Mouse (Mus musculus) heart, adult 2 months (tissue): ENCODE measurements at regions not wholly inside any gene's neighbourhood (a gene's known extent, or its start where the extent isn't known, plus 50 kb on each side); places are given as distances from the start of the nearest gene placed in this dataset.
A peak's percentile ranks its signal among the peaks of the same experiment; 100 is the strongest.

Experiments used
- DNase-seq, 2 experiments: peaks; one replicate each; pipeline ENCODE4 v3.0.0; 2021
- H3K27ac ChIP-seq: fragments of 200-600 bp; 2 replicates; pipeline ENCODE4 v1.8.1; 2022
- H3K27me3 ChIP-seq: fragments of 200-500 bp; 2 replicates; pipeline ENCODE4 v1.6.1; 2012; ENCODE audit warnings: mild to moderate bottlenecking, low read length, inconsistent platforms, mixed read lengths; ENCODE audit not compliant: control insufficient read depth, insufficient read depth
- H3K36me3 ChIP-seq: fragments of 200-500 bp; 2 replicates; pipeline ENCODE4 v1.6.1; 2012; ENCODE audit warnings: low read length, inconsistent platforms; ENCODE audit not compliant: control insufficient read depth, insufficient read depth
- H3K4me1 ChIP-seq: fragments of 200-500 bp; 2 replicates; pipeline ENCODE4 v1.6.1; 2011; ENCODE audit warnings: low read length; ENCODE audit not compliant: control insufficient read depth, insufficient read depth
- H3K4me3 ChIP-seq: fragments of 200-600 bp; 2 replicates; pipeline ENCODE4 v1.8.1; 2022
- H3K79me2 ChIP-seq: fragments of 200-500 bp; replicated peaks from 2 replicates; pipeline ENCODE4 v1.6.1; 2012; ENCODE audit warnings: mild to moderate bottlenecking, inconsistent platforms, low read length, moderate library complexity, mixed read lengths; ENCODE audit not compliant: control insufficient read depth, insufficient read depth
- H3K9ac ChIP-seq: fragments of 200-500 bp; 2 replicates; pipeline ENCODE4 v1.6.1; 2012; ENCODE audit warnings: low read depth, mild to moderate bottlenecking, control low read depth, inconsistent platforms, low read length, mixed read lengths
- CTCF ChIP-seq: fragments of 200-600 bp; IDR thresholded peaks from 2 replicates; pipeline ENCODE4 v1.8.1; 2022; ENCODE audit warnings: antibody characterized with exemption, mild to moderate bottlenecking, moderate library complexity
- EP300 ChIP-seq: fragments of 200-500 bp; IDR thresholded peaks from 2 replicates; pipeline ENCODE4 v1.6.1; 2011; ENCODE audit warnings: low read depth, low read length, control low read depth; ENCODE audit not compliant: insufficient read depth
- POLR2A ChIP-seq: fragments of 200-500 bp; IDR thresholded peaks from 2 replicates; pipeline ENCODE4 v1.6.1; 2011; ENCODE audit warnings: mild to moderate bottlenecking, low read depth, low read length, control low read depth; ENCODE audit not compliant: insufficient read depth
- WGBS: fragments of 180-500 bp; shearing (Covaris S2); methylation state at CpG from one replicate; pipeline ENCODE4 v1.1.7; 2018; 5-methylcytosine and 5-hydroxymethylcytosine counted together
- intact Hi-C: fragments of 180-260 bp; cut with DNase I; formaldehyde crosslinking; loops from one replicate; pipeline ENCODE4 v1.15.1; 2025

DNA sequence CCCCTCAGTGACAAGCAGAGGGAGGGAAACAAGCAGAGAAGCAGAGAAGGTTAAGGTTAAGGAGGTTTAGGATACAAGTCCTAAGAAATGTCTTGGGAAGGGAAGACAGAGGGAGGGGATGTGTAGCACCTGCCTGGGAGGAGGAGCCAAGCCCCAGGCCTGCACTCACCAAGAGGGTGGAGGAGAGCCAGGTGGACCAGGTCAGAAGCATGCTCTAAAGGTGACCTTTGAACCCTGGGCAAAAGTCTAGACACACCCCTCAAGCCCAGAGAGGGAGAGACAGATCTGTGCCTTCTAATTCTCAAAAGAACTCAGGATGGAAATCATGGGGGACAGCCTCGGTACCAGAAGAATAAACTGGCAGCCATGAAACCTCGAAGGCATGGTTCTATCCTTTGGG, 54.4 kb upstream of the Calm2 start:
- Histone ChIP-seq H3K4me3 (no peak overlapping the region), H3K9ac (no peak overlapping the region), H3K27ac (no peak overlapping the region), H3K36me3 (no peaks in the 10 kb centered on the region), H3K27me3 (no peaks in the 10 kb centered on the region), H3K4me1 (peaks cover 1% of the 10 kb centered on the region; the same call in 1 of the 2 replicates), H3K79me2 (no peaks in the 10 kb centered on the region)
- WGBS, result 79% methylated on average over 2 of the region's 2 CpGs
- DNase-seq, result no peak
- intact Hi-C loops, result no loop called here
- TF ChIP-seq EP300 (no peak), POLR2A (no peak), CTCF (no peak)

DNA sequence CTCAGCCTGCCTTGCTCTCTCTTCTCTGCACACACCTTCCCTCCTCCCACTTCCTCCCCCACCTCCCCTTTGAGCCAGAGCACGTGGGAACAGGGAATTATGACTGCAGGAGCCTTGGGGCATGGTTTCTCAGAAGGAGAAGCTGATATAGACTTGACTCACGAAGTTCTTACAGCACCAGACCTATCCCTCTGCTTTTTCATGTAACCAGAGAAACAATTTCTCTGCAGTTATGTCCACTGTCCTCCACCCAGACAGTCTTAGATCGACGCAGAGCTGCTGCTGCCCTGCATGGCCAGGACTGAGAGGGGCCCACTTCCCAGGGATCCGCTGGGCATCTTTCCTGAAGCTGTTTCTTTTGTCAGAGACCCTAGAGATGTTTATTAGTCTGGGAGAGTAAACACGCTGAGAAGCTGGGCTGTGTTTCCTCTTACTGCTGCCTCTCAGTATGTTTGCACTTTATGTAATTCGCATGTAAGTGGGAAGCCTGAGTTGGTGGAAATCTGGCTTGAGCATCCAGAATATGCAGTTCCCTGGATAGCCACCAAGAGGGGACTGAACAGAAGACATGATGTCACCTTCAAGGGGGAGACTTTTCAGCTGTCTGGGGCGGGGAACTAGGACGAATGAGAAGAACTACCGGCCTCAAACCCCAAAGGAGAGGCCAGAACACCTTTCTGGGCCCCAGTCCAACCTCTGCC, 55.1 kb upstream of the Calm2 start:
- H3K27ac ChIP-seq, result no peak overlapping the region
- no peak overlapping the region for H3K4me3 ChIP-seq
- WGBS, result 39% methylated on average over 10 of the region's 10 CpGs
- intact Hi-C loops, result no loop called here
- H3K27me3 ChIP-seq, result no peaks in the 10 kb centered on the region
- H3K4me1 ChIP-seq, result peaks cover 1% of the 10 kb centered on the region; the same call in 1 of the 2 replicates
- H3K9ac ChIP-seq, result no peak overlapping the region
- DNase-seq, result no peak
- H3K79me2 ChIP-seq, result no peaks in the 10 kb centered on the region
- TF ChIP-seq CTCF, result 0 out of 2 replicates have a peak, but pooled peaks have one; percentile 7
- TF ChIP-seq EP300, result no peak
- no peaks in the 10 kb centered on the region for H3K36me3 ChIP-seq

DNA sequence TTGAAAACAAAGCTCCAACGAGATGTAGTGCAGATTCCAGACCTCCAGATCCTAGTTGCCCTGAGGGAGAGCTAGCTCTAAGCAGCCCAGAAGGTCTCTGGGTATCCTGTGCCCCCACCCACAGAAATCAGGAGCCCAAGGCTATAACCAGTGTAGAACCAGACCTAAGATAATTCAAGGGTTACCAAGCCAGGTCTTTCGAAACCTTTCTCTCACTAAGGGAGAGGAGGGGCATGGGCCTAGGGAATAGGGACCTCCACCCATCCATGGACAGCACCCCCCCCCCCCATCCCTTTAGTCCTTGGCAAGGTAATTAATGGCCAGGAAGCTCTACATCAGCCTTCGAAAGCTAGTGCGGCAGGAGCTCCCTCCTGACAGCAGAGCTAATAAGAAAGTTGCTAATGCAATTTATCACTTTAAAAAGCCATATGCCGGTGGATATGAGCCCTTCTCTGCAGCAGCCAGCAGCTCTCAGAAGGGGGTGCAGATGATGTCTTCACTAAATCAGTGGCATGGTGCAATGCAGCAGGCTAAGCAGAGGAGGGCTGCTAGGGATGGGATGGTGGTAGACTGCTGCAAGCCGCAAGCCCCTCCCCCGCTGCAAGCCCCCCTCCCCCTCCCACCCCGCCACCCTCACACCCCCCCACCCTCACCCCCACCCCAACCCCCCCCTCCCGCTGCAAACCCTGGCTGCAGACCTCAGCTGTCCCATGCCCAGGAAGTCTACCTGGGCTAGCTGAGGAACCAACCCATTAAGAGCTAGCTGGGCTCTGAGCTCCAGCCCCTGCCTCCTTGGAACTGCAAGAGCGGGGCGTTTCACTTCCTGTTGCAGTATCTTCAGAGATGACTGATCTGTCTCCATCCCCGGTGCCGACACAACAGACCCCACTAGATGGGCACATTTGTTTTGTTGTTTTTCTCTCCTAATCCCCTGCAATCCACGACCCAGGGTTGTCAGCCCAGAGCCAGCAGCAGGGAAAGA, 55.9 kb upstream of the Calm2 start:
- WGBS, result 31% methylated on average over 12 of the region's 14 CpGs
- Histone ChIP-seq H3K4me1 (peaks cover 1% of the 10 kb centered on the region; the same call in 1 of the 2 replicates), H3K9ac (no peak overlapping the region), H3K36me3 (no peaks in the 10 kb centered on the region), H3K27me3 (no peaks in the 10 kb centered on the region), H3K79me2 (no peaks in the 10 kb centered on the region), H3K4me3 (no peak overlapping the region), H3K27ac (no peak overlapping the region)
- TF ChIP-seq EP300 (no peak), POLR2A (no peak), CTCF (no peak)
- no peak for DNase-seq
- intact Hi-C loops, result no loop called here

DNA sequence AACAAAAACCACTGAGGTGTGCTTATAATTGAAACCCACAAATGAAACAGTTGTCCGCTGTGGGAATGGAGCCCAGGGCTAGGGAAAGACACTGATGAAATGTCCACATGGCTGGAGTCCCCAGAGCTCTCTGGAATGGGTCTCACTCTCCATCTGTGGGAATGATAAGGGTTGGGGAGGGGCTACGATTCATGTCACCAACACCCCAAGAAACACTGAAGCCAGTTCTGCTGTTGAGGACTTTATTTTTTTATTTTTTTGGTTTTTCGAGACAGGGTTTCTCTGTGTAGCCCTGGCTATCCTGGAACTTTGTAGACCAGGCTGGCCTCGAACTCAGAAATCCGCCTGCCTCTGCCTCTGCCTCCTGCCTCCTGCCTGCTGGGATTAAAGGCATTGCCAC, 56.8 kb upstream of the Calm2 start:
- intact Hi-C loops, result no loop called here
- Histone ChIP-seq H3K27ac (no peak overlapping the region), H3K27me3 (no peaks in the 10 kb centered on the region), H3K4me1 (peaks cover 1% of the 10 kb centered on the region; the same call in 1 of the 2 replicates), H3K36me3 (no peaks in the 10 kb centered on the region), H3K79me2 (no peaks in the 10 kb centered on the region), H3K4me3 (no peak overlapping the region), H3K9ac (no peak overlapping the region)
- DNase-seq, result no peak
- WGBS, result 71% methylated on average over 5 of the region's 5 CpGs
- no peak for TF ChIP-seq EP300
- TF ChIP-seq CTCF, result no peak
- no peak for TF ChIP-seq POLR2A

DNA sequence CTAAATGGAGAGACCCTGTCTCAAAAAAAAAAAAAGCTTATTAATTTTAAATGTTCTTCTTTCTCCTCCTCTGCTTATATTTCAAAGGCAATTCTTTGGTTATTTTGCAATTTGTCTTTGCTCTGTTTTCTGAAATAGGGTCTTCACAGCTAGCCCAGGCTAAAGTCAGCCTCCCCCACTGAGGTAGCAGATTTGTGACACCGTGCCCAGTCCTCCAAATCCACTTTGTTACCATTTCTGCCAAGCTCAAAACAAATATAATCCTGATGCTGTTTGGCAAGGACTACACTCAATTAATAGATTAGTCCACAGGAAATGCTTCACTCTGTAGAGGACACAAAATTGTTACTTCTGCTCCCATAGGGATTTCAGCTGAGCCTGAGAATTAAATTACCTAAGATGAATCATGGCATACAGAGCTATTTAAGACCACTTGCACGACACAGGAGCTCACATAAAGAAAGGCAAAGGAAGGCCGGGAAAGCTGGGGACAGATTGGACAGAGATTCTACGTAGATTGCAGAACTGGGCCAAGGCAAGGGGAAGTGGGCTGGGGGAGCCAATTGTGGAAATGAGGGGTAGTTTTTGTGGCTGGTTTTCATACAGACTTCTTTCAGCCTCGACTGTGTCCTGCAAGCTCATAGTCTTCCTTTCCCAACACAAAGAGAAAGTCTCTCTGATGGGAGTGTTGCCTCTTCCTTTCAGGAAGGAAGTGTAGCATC, 58.4 kb upstream of the Calm2 start:
- no peak overlapping the region for H3K27ac ChIP-seq
- WGBS, result 41% methylated on average over 5 of the region's 5 CpGs
- H3K9ac ChIP-seq, result no peak overlapping the region
- no peaks in the 10 kb centered on the region for H3K27me3 ChIP-seq
- intact Hi-C loops, result no loop called here
- H3K4me3 ChIP-seq, result no peak overlapping the region
- H3K36me3 ChIP-seq, result no peaks in the 10 kb centered on the region
- peaks cover 1% of the 10 kb centered on the region; the same call in 1 of the 2 replicates for H3K4me1 ChIP-seq
- TF ChIP-seq POLR2A (no peak), CTCF (no peak), EP300 (no peak)
- no peaks in the 10 kb centered on the region for H3K79me2 ChIP-seq
- DNase-seq, result no peak
